Mouse (Mus musculus) G1E (cell line): ENCODE measurements around the gene Bmp2k. TPM values are rescaled to one million over a fixed set of nuclear protein-coding genes. Genes with fewer than 3 reads are reported as not detected.

Source experiments
- ATAC-seq: 2 replicates; pipeline ENCODE4 v1.8.0; 2016; ENCODE audit warnings: mild to moderate bottlenecking; ENCODE audit not compliant: insufficient number of reproducible peaks, poor library complexity, low FRiP score, severe bottlenecking; ENCODE audit errors: extremely low read depth
- DNase-seq: peaks from one replicate; pipeline ENCODE4 v3.0.0; 2012; ENCODE audit warnings: low spot score
- H3K27me3 ChIP-seq: 2 replicates; pipeline ENCODE4 v1.6.1; 2012; ENCODE audit warnings: mild to moderate bottlenecking, low read length, inconsistent platforms; ENCODE audit not compliant: insufficient read depth
- H3K36me3 ChIP-seq: replicated peaks from 2 replicates; pipeline ENCODE3; 2012; ENCODE audit warnings: mild to moderate bottlenecking, inconsistent platforms
- H3K4me1 ChIP-seq: 2 replicates; pipeline ENCODE4 v1.6.1; 2012; ENCODE audit warnings: low read depth, low read length, inconsistent platforms, mixed read lengths; ENCODE audit not compliant: insufficient read depth
- H3K4me3 ChIP-seq: 2 replicates; pipeline ENCODE4 v1.5.1; 2012; ENCODE audit warnings: low read depth, mild to moderate bottlenecking, inconsistent platforms, low read length, moderate library complexity, mixed read lengths
- H3K9me3 ChIP-seq: replicated peaks from 2 replicates; pipeline ENCODE4 v1.6.1; 2012; ENCODE audit warnings: inconsistent platforms
- CTCF ChIP-seq: IDR thresholded peaks from 2 replicates; pipeline ENCODE4 v1.5.1; 2012; ENCODE audit warnings: low read depth, low read length, inconsistent platforms, mixed read lengths
- GATA1 ChIP-seq: IDR thresholded peaks from 2 replicates; pipeline ENCODE4 v1.6.1; 2012; ENCODE audit warnings: borderline replicate concordance, low read length, inconsistent platforms, mixed read lengths
- GATA2 ChIP-seq: IDR thresholded peaks from 2 replicates; pipeline ENCODE4 v1.6.1; 2012; ENCODE audit warnings: low read depth, low read length, inconsistent platforms, borderline replicate concordance
- POLR2AphosphoS5 ChIP-seq: IDR thresholded peaks from 2 replicates; pipeline ENCODE4 v1.6.1; 2012; ENCODE audit warnings: low read depth, low read length, inconsistent platforms; ENCODE audit not compliant: insufficient replicate concordance
- TAL1 ChIP-seq: conservative IDR thresholded peaks from 2 replicates; pipeline ENCODE4 v1.6.1; 2012; ENCODE audit warnings: low read depth, low read length, inconsistent platforms, mixed read lengths
- polyA plus RNA-seq: library from polyadenylated mRNA; stranded (reverse); fragments of >175 nt; gene quantifications from 2 replicates; pipeline ENCODE4 v1.2.3, GENCODE M21; 2012
- total RNA-seq, 2 experiments: library from RNA; stranded (forward) in 1 of 2; stranded (reverse) in 1 of 2; fragments of 200-1000 nt in 1 of 2; fragments of >200 nt in 1 of 2; fragmentation: Nextera tagmentation in 1 of 2; gene quantifications; 2 replicates each; pipeline ENCODE4 v1.2.3; 2014 to 2017

The Bmp2k gene
- total and polyA plus RNA-seq, 3 experiments, result 52.6 to 944 (median 380) TPM

- peaks cover 4% of the 10 kb centered on the region; the same call in 1 of the 2 replicates for H3K9me3 ChIP-seq
- TF ChIP-seq TAL1 (no peak), GATA1 (no peak), CTCF (no peak), POLR2AphosphoS5 (no peak), GATA2 (no peak)
- H3K4me3 ChIP-seq, result peak overlapping the region; percentile 70; the same call in 1 of the 2 replicates
- H3K27me3 ChIP-seq, result no peaks in the 10 kb centered on the region
- DNase-seq (no peak), ATAC-seq (no peak)
- no peaks in the 10 kb centered on the region for H3K36me3 ChIP-seq
- H3K4me1 ChIP-seq, result peaks cover 78% of the 10 kb centered on the region
These were observed 27.6 kb upstream of the Bmp2k start for GRCm38 (mm10) chr5:96969705-96970471.

GRCm38 (mm10) chr5:96970472-96970848 lies 27.0 kb upstream of the Bmp2k start:
- Histone ChIP-seq H3K9me3 (peaks cover 7% of the 10 kb centered on the region), H3K4me3 (no peak overlapping the region; the same call in 1 of the 2 replicates), H3K36me3 (no peaks in the 10 kb centered on the region), H3K4me1 (peaks cover 77% of the 10 kb centered on the region), H3K27me3 (no peaks in the 10 kb centered on the region)
- no peak for ATAC-seq
- DNase-seq, result no peak
- no peak for TF ChIP-seq GATA1
- peak; percentile 29; the same call in 1 of the 2 replicates for TF ChIP-seq TAL1

- Histone ChIP-seq H3K27me3 (no peaks in the 10 kb centered on the region), H3K4me3 (no peak overlapping the region), H3K4me1 (peaks cover 68% of the 10 kb centered on the region), H3K36me3 (no peaks in the 10 kb centered on the region), H3K9me3 (peaks cover 10% of the 10 kb centered on the region)
- no peak for TF ChIP-seq POLR2AphosphoS5
- 0 out of 2 replicates have a peak, but pooled peaks have one; percentile 18 for TF ChIP-seq TAL1
- DNase-seq, result no peak
- no peak for ATAC-seq
These were observed 24.9 kb upstream of the Bmp2k start for GRCm38 (mm10) chr5:96972474-96973130.

GRCm38 (mm10) chr5:96973714-96974113 lies 23.8 kb upstream of the Bmp2k start:
- no peak for TF ChIP-seq CTCF
- no peak for TF ChIP-seq POLR2AphosphoS5
- TF ChIP-seq GATA2, result no peak
- no peak for TF ChIP-seq GATA1
- no peaks in the 10 kb centered on the region for H3K27me3 ChIP-seq
- no peaks in the 10 kb centered on the region for H3K36me3 ChIP-seq
- peaks cover 59% of the 10 kb centered on the region for H3K4me1 ChIP-seq
- ATAC-seq (no peak), DNase-seq (no peak)
- peaks cover 10% of the 10 kb centered on the region for H3K9me3 ChIP-seq
- H3K4me3 ChIP-seq, result no peak overlapping the region

- no peak for ATAC-seq
These were observed 22.8 kb upstream of the Bmp2k start for GRCm38 (mm10) chr5:96974661-96975060.

GRCm38 (mm10) chr5:96975112-96975511 lies 22.4 kb upstream of the Bmp2k start:
- Histone ChIP-seq H3K4me1 (peaks cover 54% of the 10 kb centered on the region), H3K9me3 (peaks cover 10% of the 10 kb centered on the region), H3K4me3 (no peak overlapping the region), H3K27me3 (no peaks in the 10 kb centered on the region), H3K36me3 (no peaks in the 10 kb centered on the region)
- DNase-seq (no peak), ATAC-seq (no peak)
- TF ChIP-seq GATA2, result no peak
- no peak for TF ChIP-seq CTCF
- no peak for TF ChIP-seq GATA1
- TF ChIP-seq TAL1, result no peak
- TF ChIP-seq POLR2AphosphoS5, result no peak

More at GRCm38 (mm10) chr5:96974661-96975060, 22.8 kb upstream of the Bmp2k start:
- Histone ChIP-seq H3K27me3 (no peaks in the 10 kb centered on the region), H3K9me3 (peaks cover 10% of the 10 kb centered on the region), H3K4me3 (no peak overlapping the region), H3K4me1 (peaks cover 54% of the 10 kb centered on the region), H3K36me3 (no peaks in the 10 kb centered on the region)
- TF ChIP-seq GATA2 (no peak), CTCF (no peak), TAL1 (no peak), POLR2AphosphoS5 (no peak), GATA1 (no peak)
- DNase-seq, result no peak
